Mouse (Mus musculus) heart, embryonic 12.5 days (tissue): Measurements from ENCODE around the gene Vwa5a. TPM values are rescaled to one million over a fixed set of nuclear protein-coding genes. Genes with fewer than 3 reads are reported as not detected.

Source experiments
- polyA plus RNA-seq: library from polyadenylated mRNA; unstranded; fragments of >200 nt; fragmentation: Nextera tagmentation; extraction: Ambion mirVana; gene quantifications from 2 replicates; pipeline ENCODE4 v1.2.1, GENCODE M21; 2016

The Vwa5a gene
- polyA plus RNA-seq, 1 experiment from 2014 or later: 19.3 TPM

Other genes with a start within 250 kb of the Vwa5a start
- not detected in 2 replicates for gene Olfr905, start 247.2 kb upstream of the Vwa5a start, polyA plus RNA-seq
- not detected in 2 replicates for gene Olfr906, start 231.2 kb upstream of the Vwa5a start, polyA plus RNA-seq
- not detected in 2 replicates for gene Olfr907, start 222.5 kb upstream of the Vwa5a start, polyA plus RNA-seq
- not detected in 2 replicates for gene Olfr911-ps1, start 196.7 kb upstream of the Vwa5a start, polyA plus RNA-seq
- not detected in 2 replicates for gene Olfr910, start 180.4 kb upstream of the Vwa5a start, polyA plus RNA-seq
- not detected in 2 replicates for gene Olfr912, start 138.1 kb upstream of the Vwa5a start, polyA plus RNA-seq
- not detected in 2 replicates for gene Olfr913, start 125.5 kb upstream of the Vwa5a start, polyA plus RNA-seq
- not detected in 2 replicates for gene Olfr914, start 113.2 kb upstream of the Vwa5a start, polyA plus RNA-seq
- not detected in 2 replicates for gene Olfr916, start 58.4 kb upstream of the Vwa5a start, polyA plus RNA-seq
- not detected in 2 replicates for gene Olfr917, start 52.4 kb upstream of the Vwa5a start, polyA plus RNA-seq
- not detected in 2 replicates for gene Olfr918, start 43.7 kb upstream of the Vwa5a start, polyA plus RNA-seq
- not detected in 2 replicates for gene Olfr919, start 14.6 kb upstream of the Vwa5a start, polyA plus RNA-seq
- 0.03 TPM in 1 of 2 replicates, not detected in the other for gene Olfr920, start 34.0 kb downstream of the Vwa5a start, polyA plus RNA-seq
- gene Olfr921, start 54.8 kb downstream of the Vwa5a start, polyA plus RNA-seq: not detected in 2 replicates
- not detected in 2 replicates for gene Olfr922, start 96.3 kb downstream of the Vwa5a start, polyA plus RNA-seq
- gene Olfr923, start 108.3 kb downstream of the Vwa5a start, polyA plus RNA-seq: not detected in 2 replicates
- not detected in 2 replicates for gene Olfr924, start 126.2 kb downstream of the Vwa5a start, polyA plus RNA-seq
- not detected in 2 replicates for gene Olfr26, start 136.8 kb downstream of the Vwa5a start, polyA plus RNA-seq
- gene Olfr926, start 158.9 kb downstream of the Vwa5a start, polyA plus RNA-seq: not detected in 2 replicates
- gene Olfr930, start 211.5 kb downstream of the Vwa5a start, polyA plus RNA-seq: not detected in 2 replicates